Mouse (Mus musculus): ENCODE results near the gene Pias3.

GRCm38 (mm10) chr3:96704778-96705177 is 8.6 kb downstream of the Pias3 start:
- TF ChIP-seq EP300 (IDR thresholded peaks at IDR 0.05; ENCODE audit: low read depth) (no peak), CTCF (IDR thresholded peaks at IDR 0.05; ENCODE audit: low read depth) (peak; percentile 71)

Measured in liver, embryonic 14.5 days (tissue).